Mouse (Mus musculus) neural tube, embryonic 11.5 days (tissue): Measurements from ENCODE around the gene Dip2b. TPM values are rescaled to one million over a fixed set of nuclear protein-coding genes. Genes with fewer than 3 reads are reported as not detected.

Source experiments
- ATAC-seq: fragments of 200-750 bp; cut with Nextera tagmentation; 2 replicates; pipeline ENCODE4 v1.8.0; 2017; ENCODE audit warnings: moderate number of reproducible peaks, mild to moderate bottlenecking, moderate TSS enrichment, moderate library complexity; ENCODE audit not compliant: insufficient read depth, low FRiP score, low TSS enrichment
- DNase-seq: peaks from one replicate; pipeline ENCODE4 v3.0.0-alpha.2; 2015; ENCODE audit warnings: low spot score
- H3K27ac ChIP-seq: fragments of 300-500 bp; sonication (generic); 2 replicates; pipeline ENCODE4 v1.5.1; 2014; ENCODE audit warnings: low read depth, mild to moderate bottlenecking, low read length
- H3K27me3 ChIP-seq: fragments of 300-500 bp; sonication (generic); 2 replicates; pipeline ENCODE4 v1.6.1; 2014; ENCODE audit warnings: mild to moderate bottlenecking, low read length, mixed read lengths; ENCODE audit not compliant: control insufficient read depth, insufficient read depth
- H3K36me3 ChIP-seq: fragments of 300-500 bp; sonication (generic); 2 replicates; pipeline ENCODE4 v1.6.1; 2014; ENCODE audit warnings: mild to moderate bottlenecking, low read length, moderate library complexity, mixed read lengths; ENCODE audit not compliant: control insufficient read depth, insufficient read depth
- H3K4me1 ChIP-seq: fragments of 300-500 bp; sonication (generic); 2 replicates; pipeline ENCODE4 v1.6.1; 2014; ENCODE audit warnings: low read length, mixed read lengths; ENCODE audit not compliant: control insufficient read depth, insufficient read depth
- H3K4me2 ChIP-seq: fragments of 300-500 bp; sonication (generic); 2 replicates; pipeline ENCODE4 v1.6.1; 2014; ENCODE audit warnings: low read depth, mild to moderate bottlenecking, moderate library complexity
- H3K4me3 ChIP-seq: fragments of 300-500 bp; sonication (generic); 2 replicates; pipeline ENCODE4 v1.5.1; 2014; ENCODE audit warnings: low read depth, low read length
- H3K9ac ChIP-seq: fragments of 300-500 bp; sonication (generic); 2 replicates; pipeline ENCODE4 v1.6.1; 2014; ENCODE audit warnings: mild to moderate bottlenecking, low read length
- H3K9me3 ChIP-seq: fragments of 300-500 bp; sonication (generic); 2 replicates; pipeline ENCODE4 v1.6.1; 2016; ENCODE audit warnings: low read length; ENCODE audit not compliant: control insufficient read depth
- WGBS: fragments of 180-500 bp; shearing (Covaris S2); extraction: QIAGEN DNeasy Blood & Tissue Kit; methylation state at CpG from one replicate; pipeline ENCODE4 v1.1.7; 2014; 5-methylcytosine and 5-hydroxymethylcytosine counted together
- polyA plus RNA-seq: library from polyadenylated mRNA; unstranded; fragments of >200 nt; fragmentation: Nextera tagmentation; extraction: Ambion mirVana; gene quantifications from 2 replicates; pipeline ENCODE4 v1.2.1, GENCODE M21; 2014

Dip2b gene
- polyA plus RNA-seq, 1 experiment from 2014 or later: 27.9 TPM

DNA sequence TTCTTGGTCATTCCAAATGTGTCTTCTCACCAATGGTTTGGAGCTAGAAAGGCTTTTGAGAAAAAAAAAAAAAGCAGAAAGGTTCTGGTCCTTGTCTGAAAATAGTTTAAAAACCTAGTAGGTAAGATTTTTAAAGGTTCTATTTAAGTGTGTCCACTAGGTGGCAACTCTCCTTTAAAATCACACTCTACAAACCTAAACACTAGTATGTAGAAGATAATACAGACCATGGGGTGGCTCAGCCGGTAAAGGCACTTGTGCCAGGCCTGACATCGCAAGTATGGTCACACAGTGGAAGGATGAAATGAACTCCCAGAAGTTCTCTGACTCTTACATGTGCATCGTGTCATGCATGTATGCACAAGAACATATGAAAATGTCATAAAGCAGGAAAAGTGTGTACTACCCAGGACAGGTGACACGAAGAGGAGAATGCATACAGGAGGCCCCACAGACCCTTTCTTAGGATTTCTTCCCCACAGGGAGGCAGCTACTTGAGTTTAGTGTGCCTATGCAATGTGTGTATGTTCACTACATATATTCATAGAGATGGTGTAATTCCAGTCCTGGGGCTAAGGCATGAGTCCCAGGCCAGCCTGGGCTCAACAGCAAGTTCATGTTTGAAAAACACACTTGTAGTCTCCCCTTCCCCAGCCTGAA lies 224.9 kb downstream of the Dip2b start:
- Histone ChIP-seq H3K4me3 (no peak overlapping the region), H3K4me2 (no peak overlapping the region), H3K4me1 (no peaks in the 10 kb centered on the region), H3K27me3 (no peaks in the 10 kb centered on the region), H3K27ac (no peak overlapping the region), H3K9me3 (no peaks in the 10 kb centered on the region), H3K9ac (no peak overlapping the region), H3K36me3 (peaks cover 5% of the 10 kb centered on the region; the same call in 1 of the 2 replicates)
- 29% methylated on average over 4 of the region's 4 CpGs for WGBS
- no peak for ATAC-seq
- DNase-seq: no peak

DNA sequence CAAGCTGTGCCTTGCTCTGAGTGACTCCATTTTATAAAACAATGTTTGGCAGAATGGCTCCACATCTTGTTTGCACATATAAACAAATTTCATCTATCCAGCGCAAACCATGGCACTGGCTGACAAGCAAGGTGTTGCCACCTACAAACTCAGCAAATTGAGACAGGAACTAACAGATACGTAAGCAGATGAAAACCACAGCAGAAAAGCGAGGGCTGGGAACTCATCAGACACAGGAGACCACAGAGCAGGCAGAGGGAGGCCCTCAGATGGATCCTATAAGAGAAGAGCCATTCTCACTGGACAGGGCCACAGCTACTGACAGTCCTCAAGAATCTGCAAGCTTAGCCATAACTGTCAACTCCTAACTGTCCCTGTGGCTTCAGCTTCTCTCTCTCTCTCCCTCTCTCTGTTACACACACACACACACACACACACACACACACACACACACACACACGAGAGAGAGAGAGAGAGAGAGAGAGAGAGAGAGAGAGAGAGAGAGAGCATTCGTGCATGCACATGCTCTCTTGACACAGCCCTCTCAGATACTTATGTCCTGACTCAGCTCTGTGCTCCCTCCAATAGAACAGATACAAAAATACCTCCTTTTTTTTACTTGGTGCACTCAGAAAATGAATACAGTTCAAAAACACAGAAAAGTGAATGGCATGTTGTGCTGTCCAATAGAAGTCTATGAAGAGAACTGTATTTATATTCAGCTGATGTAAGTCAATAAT lies 227.3 kb downstream of the Dip2b start:
- Histone ChIP-seq H3K27ac (no peak overlapping the region), H3K4me1 (no peaks in the 10 kb centered on the region), H3K36me3 (no peaks in the 10 kb centered on the region), H3K9me3 (no peaks in the 10 kb centered on the region), H3K4me3 (no peak overlapping the region), H3K4me2 (no peak overlapping the region), H3K27me3 (no peaks in the 10 kb centered on the region), H3K9ac (no peak overlapping the region)
- 90% methylated on average over 4 of the region's 5 CpGs for WGBS
- ATAC-seq: no peak
- no peak for DNase-seq

DNA sequence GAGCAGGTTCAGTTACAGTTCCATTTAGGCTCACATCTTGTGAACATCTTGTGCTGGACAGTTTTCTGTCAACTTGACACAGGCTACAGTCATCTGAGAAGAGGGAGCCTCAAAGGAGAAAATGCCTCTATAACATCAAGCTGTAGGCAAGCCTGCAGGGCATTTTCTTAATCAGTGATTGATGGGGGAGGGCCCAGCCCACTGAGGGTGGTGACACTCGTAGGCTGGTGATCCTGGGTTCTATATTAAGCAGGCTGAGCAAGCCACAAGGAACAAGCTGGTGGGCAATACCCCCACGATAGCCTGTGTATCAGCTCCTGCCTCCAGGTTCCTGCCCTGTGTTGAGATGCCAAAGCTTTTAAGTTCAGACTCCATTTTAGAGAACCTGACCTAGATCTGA lies 230.5 kb downstream of the Dip2b start:
- Histone ChIP-seq H3K27ac (no peak overlapping the region), H3K4me2 (no peak overlapping the region), H3K4me1 (no peaks in the 10 kb centered on the region), H3K9me3 (no peaks in the 10 kb centered on the region), H3K4me3 (no peak overlapping the region), H3K36me3 (no peaks in the 10 kb centered on the region), H3K9ac (no peak overlapping the region), H3K27me3 (no peaks in the 10 kb centered on the region)
- DNase-seq (no peak), ATAC-seq (no peak)
- WGBS: 78% methylated on average over 2 of the region's 2 CpGs

Other genes with a start within 250 kb of the Dip2b start
- 33.1 and 40.0 TPM in 2 replicates for gene Lima1, start 163.2 kb upstream of the Dip2b start, polyA plus RNA-seq
- gene Fam186a, start 71.6 kb upstream of the Dip2b start, polyA plus RNA-seq: not detected in 2 replicates
- gene Larp4, start 68.6 kb upstream of the Dip2b start, polyA plus RNA-seq: 34.7 and 36.7 TPM in 2 replicates
- gene Atf1, start 189.2 kb downstream of the Dip2b start, polyA plus RNA-seq: 24.5 and 27.3 TPM in 2 replicates
- gene Tmprss12, start 242.2 kb downstream of the Dip2b start, polyA plus RNA-seq: not detected in 2 replicates